Mouse (Mus musculus) forebrain, embryonic 15.5 days (tissue): ENCODE results near the gene Arhgap35. TPM values are rescaled to one million over a fixed set of nuclear protein-coding genes. Genes with fewer than 3 reads are reported as not detected.

Source experiments
- ATAC-seq: fragments of 200-750 bp; cut with Nextera tagmentation; replicated peaks from 2 replicates; pipeline ENCODE4 v1.8.0; 2017; ENCODE audit warnings: mild to moderate bottlenecking, moderate TSS enrichment, moderate library complexity
- H3K27ac ChIP-seq: fragments of 300-500 bp; sonication (generic); replicated peaks from 2 replicates; pipeline ENCODE4 v1.5.1; 2015; ENCODE audit warnings: mild to moderate bottlenecking, inconsistent platforms
- H3K27me3 ChIP-seq: fragments of 300-500 bp; sonication (generic); 2 replicates; pipeline ENCODE4 v1.6.1; 2015; ENCODE audit warnings: inconsistent platforms
- H3K36me3 ChIP-seq: fragments of 300-500 bp; sonication (generic); 2 replicates; pipeline ENCODE4 v1.6.1; 2015; ENCODE audit warnings: mild to moderate bottlenecking, inconsistent platforms
- H3K4me1 ChIP-seq: fragments of 300-500 bp; sonication (generic); 2 replicates; pipeline ENCODE4 v1.6.1; 2015; ENCODE audit warnings: inconsistent platforms
- H3K4me2 ChIP-seq: fragments of 300-500 bp; sonication (generic); replicated peaks from 2 replicates; pipeline ENCODE4 v1.6.1; 2015; ENCODE audit warnings: mild to moderate bottlenecking, inconsistent platforms
- H3K4me3 ChIP-seq: fragments of 300-500 bp; sonication (generic); 2 replicates; pipeline ENCODE4 v1.5.1; 2015; ENCODE audit warnings: mild to moderate bottlenecking, inconsistent platforms
- H3K9ac ChIP-seq: fragments of 300-500 bp; sonication (generic); replicated peaks from 2 replicates; pipeline ENCODE4 v1.6.1; 2015; ENCODE audit warnings: mild to moderate bottlenecking, inconsistent platforms
- H3K9me3 ChIP-seq: fragments of 300-500 bp; sonication (generic); 2 replicates; pipeline ENCODE4 v1.6.1; 2016; ENCODE audit warnings: inconsistent platforms
- WGBS: fragments of 180-500 bp; shearing (Covaris S2); methylation state at CpG from one replicate; pipeline ENCODE4 v1.1.7; 2015; ENCODE audit warnings: mixed read lengths; 5-methylcytosine and 5-hydroxymethylcytosine counted together
- polyA plus RNA-seq: library from polyadenylated mRNA; unstranded; fragments of >200 nt; fragmentation: Nextera tagmentation; extraction: Ambion mirVana; gene quantifications from 2 replicates; pipeline ENCODE4 v1.2.1, GENCODE M21; 2015

Arhgap35 gene
- polyA plus RNA-seq, 1 experiment from 2014 or later, result 38.9 TPM

DNA sequence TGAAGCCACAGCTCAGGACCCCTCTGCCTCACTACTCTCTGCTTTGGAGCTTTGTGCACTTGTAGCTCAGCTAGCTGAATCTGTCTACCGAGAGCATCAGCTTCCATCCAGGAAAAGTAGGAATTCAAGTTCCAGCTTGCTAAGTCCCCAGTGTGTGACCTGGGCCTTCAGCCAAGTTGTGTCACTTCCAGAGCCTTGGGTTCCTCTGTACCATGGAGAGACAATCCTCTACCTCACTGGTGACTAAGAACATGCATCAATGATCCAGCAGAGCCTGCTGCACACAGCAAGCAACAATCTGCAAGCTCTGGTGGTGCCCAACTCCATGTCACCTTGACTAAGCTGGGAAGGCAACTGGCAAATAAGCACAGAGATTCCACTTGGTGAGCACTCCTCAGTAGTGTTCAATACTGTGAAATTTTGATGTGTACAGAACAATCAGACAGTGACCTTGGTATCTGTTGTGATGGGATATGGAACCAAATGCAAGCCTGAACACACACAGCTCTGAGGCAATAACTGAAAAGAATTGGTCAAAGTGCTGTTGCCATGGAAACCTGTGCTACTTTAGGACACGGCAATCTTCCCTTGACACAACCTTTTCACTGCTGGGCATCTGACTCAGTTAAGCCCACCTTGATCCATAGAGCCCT lies 110.1 kb downstream of the Arhgap35 start:
- Histone ChIP-seq H3K27ac (no peak overlapping the region), H3K36me3 (peaks cover 57% of the 10 kb centered on the region), H3K27me3 (no peaks in the 10 kb centered on the region), H3K4me2 (no peak overlapping the region), H3K4me1 (no peaks in the 10 kb centered on the region), H3K9ac (no peak overlapping the region), H3K4me3 (no peak overlapping the region), H3K9me3 (no peaks in the 10 kb centered on the region)
- ATAC-seq, result no peak
- 70% methylated on average over 2 of the region's 2 CpGs for WGBS

DNA sequence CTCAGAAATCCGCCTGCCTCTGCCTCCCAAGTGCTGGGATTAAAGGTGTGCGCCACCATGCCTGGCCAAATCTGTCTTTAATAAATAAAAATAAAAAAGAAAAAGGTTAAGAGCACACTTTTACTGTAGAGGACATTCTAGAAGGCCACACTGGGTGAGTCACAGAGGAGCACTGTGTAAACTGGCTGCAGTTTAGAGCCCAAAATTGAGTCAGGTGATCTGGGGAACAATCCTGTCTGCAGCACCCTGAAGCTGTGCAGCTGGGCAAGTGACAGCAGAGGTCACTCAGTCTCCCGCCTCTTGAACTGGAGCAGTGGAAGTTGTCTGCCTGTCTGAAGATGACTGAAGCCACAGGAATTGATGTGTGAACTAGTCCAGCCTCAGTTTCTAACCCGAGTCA lies 113.2 kb downstream of the Arhgap35 start:
- ATAC-seq, result no peak
- no peak overlapping the region for H3K9ac ChIP-seq
- no peak overlapping the region for H3K4me2 ChIP-seq
- WGBS, result 86% methylated on average over 4 of the region's 4 CpGs
- H3K9me3 ChIP-seq, result no peaks in the 10 kb centered on the region
- H3K4me1 ChIP-seq, result no peaks in the 10 kb centered on the region
- no peaks in the 10 kb centered on the region for H3K27me3 ChIP-seq
- H3K4me3 ChIP-seq, result no peak overlapping the region
- H3K36me3 ChIP-seq, result peaks cover 71% of the 10 kb centered on the region
- H3K27ac ChIP-seq, result no peak overlapping the region

DNA sequence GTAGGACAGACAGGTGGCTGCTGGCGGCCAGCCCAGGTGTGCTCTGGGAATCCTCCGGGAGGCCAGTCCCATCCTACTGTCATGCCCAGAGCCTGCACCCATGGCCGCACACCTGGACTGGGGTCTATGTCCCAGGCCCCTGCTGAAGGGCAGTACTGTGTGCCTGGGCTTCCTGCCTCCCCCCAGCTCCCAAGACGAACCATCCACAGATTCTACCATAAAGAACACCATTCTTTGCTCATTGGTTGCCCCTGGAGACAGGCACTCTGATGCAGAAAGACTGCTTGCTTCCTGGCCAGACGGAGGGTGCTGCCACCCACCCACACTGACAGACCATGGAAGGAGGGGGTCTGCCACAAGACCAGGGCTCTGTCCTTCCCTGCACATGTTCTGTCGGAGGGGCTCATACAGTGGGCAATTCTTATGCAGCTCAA lies 115.1 kb downstream of the Arhgap35 start:
- WGBS, result 81% methylated on average over 6 of the region's 6 CpGs
- Histone ChIP-seq H3K4me3 (no peak overlapping the region), H3K9ac (no peak overlapping the region), H3K36me3 (peaks cover 69% of the 10 kb centered on the region), H3K27me3 (no peaks in the 10 kb centered on the region), H3K9me3 (no peaks in the 10 kb centered on the region), H3K4me2 (no peak overlapping the region), H3K27ac (no peak overlapping the region), H3K4me1 (no peaks in the 10 kb centered on the region)
- peak; percentile 49; the same call in 1 of the 2 replicates for ATAC-seq

DNA sequence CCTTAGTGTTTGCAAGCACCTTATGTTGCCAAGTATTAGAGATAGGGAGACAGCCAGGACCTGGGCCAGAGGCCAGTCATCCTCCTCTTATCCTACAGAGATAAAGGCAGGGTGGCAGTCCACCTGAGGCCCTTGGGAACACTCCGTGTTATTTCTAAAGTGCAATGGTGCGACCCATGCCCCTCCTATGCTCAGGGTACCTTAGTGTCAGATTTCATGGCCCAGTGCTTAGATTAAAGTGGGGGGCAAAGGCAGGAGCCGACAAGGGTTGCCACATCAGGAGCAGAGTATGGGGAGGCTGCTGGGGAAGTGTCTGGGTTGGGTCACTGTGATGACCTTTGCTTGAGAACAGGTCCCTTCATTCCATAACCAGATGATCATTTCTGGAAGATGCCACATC lies 118.5 kb downstream of the Arhgap35 start:
- 90% methylated on average over 3 of the region's 3 CpGs for WGBS
- H3K9me3 ChIP-seq, result no peaks in the 10 kb centered on the region
- H3K9ac ChIP-seq, result no peak overlapping the region
- no peak overlapping the region for H3K4me2 ChIP-seq
- H3K4me3 ChIP-seq, result no peak overlapping the region
- ATAC-seq, result no peak
- H3K27ac ChIP-seq, result no peak overlapping the region
- no peaks in the 10 kb centered on the region for H3K4me1 ChIP-seq
- H3K36me3 ChIP-seq, result peaks cover 40% of the 10 kb centered on the region
- no peaks in the 10 kb centered on the region for H3K27me3 ChIP-seq

DNA sequence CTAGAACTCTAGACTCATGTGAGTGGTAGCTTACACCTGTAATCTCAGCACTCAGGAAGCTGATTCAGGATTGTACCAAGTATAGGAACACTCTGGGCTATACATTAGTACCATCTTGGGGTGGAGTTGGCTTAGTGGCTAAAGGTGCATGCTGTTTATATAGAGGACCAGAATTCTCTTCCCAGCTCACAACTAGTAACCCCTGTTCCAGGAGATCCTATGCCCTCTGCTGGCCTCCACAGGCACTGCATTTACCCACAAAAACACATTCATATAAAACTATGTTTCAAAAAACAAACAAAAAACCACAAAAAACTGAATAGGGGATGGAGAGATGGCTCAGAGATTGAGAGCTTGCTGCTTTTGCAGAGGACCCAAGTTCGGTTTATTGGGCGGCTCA lies 121.4 kb downstream of the Arhgap35 start:
- Histone ChIP-seq H3K4me2 (no peak overlapping the region), H3K4me1 (no peaks in the 10 kb centered on the region), H3K4me3 (no peak overlapping the region), H3K27me3 (no peaks in the 10 kb centered on the region), H3K36me3 (peaks cover 34% of the 10 kb centered on the region), H3K27ac (no peak overlapping the region), H3K9ac (no peak overlapping the region), H3K9me3 (no peaks in the 10 kb centered on the region)
- no peak for ATAC-seq
- 47% methylated on average over 2 of the region's 2 CpGs for WGBS

DNA sequence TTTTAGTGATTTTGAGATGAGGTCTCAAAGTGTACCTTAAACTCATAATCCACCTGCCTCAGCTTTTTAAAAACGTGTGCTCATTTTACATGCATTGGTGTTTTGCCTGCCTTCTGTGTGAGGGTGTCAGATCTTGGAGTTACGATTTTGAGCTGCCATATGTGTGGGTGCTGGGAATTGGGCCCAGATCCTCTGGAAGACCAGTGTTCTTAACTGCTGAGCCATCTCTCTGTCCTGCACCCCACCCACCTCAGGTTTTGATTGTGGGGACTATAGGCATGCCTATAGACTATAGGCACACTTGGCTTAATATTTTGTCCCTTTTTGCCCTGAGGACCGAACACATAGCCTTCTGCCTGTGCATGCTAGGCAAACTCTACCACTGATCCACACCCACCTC lies 122.6 kb downstream of the Arhgap35 start:
- Histone ChIP-seq H3K4me2 (no peak overlapping the region), H3K27me3 (no peaks in the 10 kb centered on the region), H3K4me3 (no peak overlapping the region), H3K36me3 (peaks cover 22% of the 10 kb centered on the region), H3K9me3 (no peaks in the 10 kb centered on the region), H3K27ac (no peak overlapping the region), H3K4me1 (no peaks in the 10 kb centered on the region), H3K9ac (no peak overlapping the region)
- 59% methylated on average over 3 of the region's 3 CpGs for WGBS
- peak; percentile 19; the same call in 1 of the 2 replicates for ATAC-seq

DNA sequence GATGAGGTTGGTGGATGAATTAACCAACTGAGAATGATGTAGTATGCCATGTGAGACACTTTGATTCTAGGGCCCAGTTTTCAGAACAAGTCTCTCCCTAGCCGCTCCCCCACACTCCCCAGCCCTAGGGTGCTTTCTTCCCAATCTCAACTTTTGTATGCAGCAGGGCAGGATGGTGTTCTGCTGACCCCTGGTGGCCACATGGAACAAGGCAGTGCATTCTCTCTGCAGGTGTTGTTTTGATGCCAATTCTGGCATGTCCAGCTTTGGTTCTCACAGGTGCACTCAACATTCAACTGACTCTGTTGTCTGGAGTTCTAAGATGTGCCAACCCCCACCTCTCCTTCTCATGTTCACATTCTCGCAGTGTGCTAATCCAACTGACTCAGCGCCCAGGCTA lies 123.0 kb downstream of the Arhgap35 start:
- no peaks in the 10 kb centered on the region for H3K4me1 ChIP-seq

DNA sequence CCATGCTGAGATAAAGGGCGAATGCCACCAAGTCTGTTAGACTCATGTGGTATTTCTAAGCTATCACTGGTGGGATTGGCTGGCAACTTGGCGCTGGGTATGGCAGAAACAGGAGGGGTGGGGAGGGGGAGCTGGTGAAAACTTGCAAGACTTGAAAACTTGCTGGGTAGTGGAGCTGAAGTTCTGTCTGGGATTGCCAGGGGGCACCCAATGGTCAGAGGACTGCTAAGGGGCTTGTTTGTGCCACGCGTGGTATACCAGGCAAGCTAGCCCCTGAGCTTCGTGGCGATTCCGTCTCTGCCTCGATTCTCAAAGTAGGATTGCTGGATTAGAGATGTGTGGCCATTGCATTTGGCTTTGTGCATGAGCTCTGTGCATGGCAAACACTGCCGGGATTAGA lies 124.8 kb downstream of the Arhgap35 start:
- no peaks in the 10 kb centered on the region for H3K27me3 ChIP-seq
- no peak for ATAC-seq
- H3K36me3 ChIP-seq, result 0 out of 2 replicates have a peak, but pooled peaks cover 2% of the 10 kb centered on the region
- no peaks in the 10 kb centered on the region for H3K9me3 ChIP-seq
- 89% methylated on average over 9 of the region's 9 CpGs for WGBS
- H3K4me2 ChIP-seq, result no peak overlapping the region
- H3K9ac ChIP-seq, result no peak overlapping the region
- no peak overlapping the region for H3K27ac ChIP-seq
- no peaks in the 10 kb centered on the region for H3K4me1 ChIP-seq
- H3K4me3 ChIP-seq, result no peak overlapping the region

More for the DNA sequence above, 123.0 kb downstream of the Arhgap35 start:
- Histone ChIP-seq H3K4me2 (no peak overlapping the region), H3K9ac (no peak overlapping the region), H3K27me3 (no peaks in the 10 kb centered on the region), H3K9me3 (no peaks in the 10 kb centered on the region), H3K36me3 (peaks cover 18% of the 10 kb centered on the region), H3K27ac (no peak overlapping the region), H3K4me3 (no peak overlapping the region)
- WGBS, result 28% methylated on average over 3 of the region's 3 CpGs
- peak; percentile 36; the same call in 1 of the 2 replicates for ATAC-seq

DNA sequence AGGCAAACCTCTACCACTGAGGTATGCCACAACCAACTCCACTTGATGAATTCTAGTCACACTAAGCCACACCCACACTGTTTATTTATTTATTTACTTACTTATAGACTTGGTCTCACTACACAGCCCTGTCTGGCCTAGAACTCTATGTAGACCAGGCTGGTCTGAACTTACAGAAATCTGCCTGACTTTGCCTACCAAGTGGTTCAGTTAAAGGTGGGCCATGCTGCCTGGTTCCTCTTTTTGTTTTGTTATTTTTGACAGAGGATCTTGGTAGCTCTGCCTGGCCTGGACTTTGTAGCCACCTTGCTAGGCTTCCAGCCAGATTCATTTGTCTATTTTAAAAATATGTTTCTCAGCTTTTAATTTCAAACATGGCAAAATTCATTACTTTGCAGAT lies 126.0 kb downstream of the Arhgap35 start:
- no peak overlapping the region for H3K27ac ChIP-seq
- no peak overlapping the region for H3K4me2 ChIP-seq
- H3K4me3 ChIP-seq, result no peak overlapping the region
- H3K27me3 ChIP-seq, result no peaks in the 10 kb centered on the region
- no peaks in the 10 kb centered on the region for H3K9me3 ChIP-seq
- no peaks in the 10 kb centered on the region for H3K4me1 ChIP-seq
- no peak for ATAC-seq
- no peak overlapping the region for H3K9ac ChIP-seq
- no peaks in the 10 kb centered on the region for H3K36me3 ChIP-seq

DNA sequence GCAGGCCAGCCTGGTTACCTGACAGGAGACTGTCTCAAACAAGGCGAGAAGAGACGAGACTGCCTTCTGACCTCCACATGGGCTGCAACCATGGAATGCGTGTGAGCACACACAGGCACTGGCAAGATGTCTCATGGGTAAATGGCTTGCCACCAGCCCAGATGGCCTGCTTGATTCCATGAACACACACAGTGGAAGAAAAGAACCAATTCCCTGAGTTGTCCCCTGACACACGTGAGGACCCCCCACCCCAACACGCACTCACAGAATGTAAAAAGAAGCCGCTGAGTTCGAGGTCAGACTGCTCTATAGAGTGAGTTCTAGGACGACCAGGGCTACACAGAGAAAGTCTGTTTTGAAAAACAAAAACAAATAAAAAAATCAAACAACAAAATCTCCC lies 137.2 kb downstream of the Arhgap35 start, which contains the start of gene Npas1:
TSS of gene Npas1 (minus strand) at position 101 of the 400 bp plus-strand sequence.
- H3K27me3 ChIP-seq, result peaks cover 53% of the 10 kb centered on the region
- H3K4me1 ChIP-seq, result peaks cover 19% of the 10 kb centered on the region
- H3K4me3 ChIP-seq, result peak within 1 kb of the TSS; percentile 37
- no peaks in the 10 kb centered on the region for H3K36me3 ChIP-seq
- H3K9me3 ChIP-seq, result no peaks in the 10 kb centered on the region
- H3K9ac ChIP-seq, result no peak within 1 kb of the TSS
- peak within 1 kb of the TSS; percentile 45 for H3K4me2 ChIP-seq
- H3K27ac ChIP-seq, result no peak within 1 kb of the TSS
- WGBS, result 92% methylated on average over 8 of the region's 8 CpGs
- ATAC-seq, result no peak

DNA sequence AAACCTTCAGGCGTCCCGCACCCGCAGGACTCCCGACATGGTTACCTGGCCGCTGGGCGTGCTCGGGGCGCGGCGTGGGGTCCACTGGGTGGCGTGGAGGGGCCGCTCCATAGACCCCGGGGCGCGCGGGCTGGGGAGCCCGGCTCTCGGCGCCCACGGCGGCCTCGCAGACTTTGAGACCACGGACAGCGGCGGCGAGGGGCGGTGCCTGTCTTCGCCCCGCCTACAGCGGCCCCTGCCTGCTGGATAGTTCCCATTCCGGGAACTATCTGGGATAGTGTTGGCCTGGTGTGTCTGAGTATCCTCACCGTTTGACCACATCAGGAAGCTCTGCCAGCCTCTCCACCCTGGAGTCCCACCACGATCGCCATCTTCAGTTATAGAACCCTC lies 138.2 kb downstream of the Arhgap35 start:
- 0 out of 2 replicates have a peak, but pooled peaks have one; percentile 7 for ATAC-seq
- Histone ChIP-seq H3K9ac (no peak overlapping the region), H3K4me2 (peak overlapping the region; percentile 45)

DNA sequence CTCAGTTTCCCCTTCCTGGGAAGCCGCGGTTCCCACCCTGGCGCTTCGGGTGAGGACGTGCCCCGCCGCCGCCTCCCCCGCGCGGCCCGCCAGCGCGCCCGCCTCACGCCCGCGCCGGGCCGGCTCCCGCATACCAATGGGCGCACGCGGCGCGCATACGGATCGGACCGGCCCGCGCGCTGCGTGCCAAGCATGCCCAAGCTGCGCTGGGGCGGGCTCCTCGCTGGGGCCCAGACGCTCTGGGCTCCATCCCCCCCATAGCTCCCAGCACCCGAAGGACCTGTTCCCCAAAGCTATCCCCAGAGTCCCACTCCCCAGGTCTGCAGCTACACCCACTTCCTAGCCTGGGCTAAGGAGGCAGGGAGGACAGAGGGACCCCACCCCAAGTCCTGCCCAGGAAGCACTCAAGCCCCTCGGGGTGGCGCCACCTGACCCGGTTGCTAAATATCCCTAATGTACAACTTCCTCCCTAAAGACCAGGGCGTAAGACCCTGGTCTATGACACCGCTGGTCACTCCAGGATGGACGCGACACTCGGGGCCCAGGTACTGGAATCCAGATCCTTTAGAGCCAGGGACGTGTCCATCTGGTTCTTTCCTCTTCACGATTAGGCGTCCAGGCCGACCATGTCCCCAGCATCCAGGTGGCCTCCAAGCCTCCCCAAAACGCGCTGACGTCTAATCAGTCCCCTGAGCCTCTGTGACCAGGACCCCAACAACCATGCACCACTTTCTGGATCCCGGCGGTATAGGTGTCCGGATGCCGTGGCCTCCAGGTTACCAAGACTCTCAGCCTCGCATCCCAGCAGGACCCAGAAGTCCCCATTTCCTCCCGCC lies 138.8 kb downstream of the Arhgap35 start:
- H3K9me3 ChIP-seq, result no peaks in the 10 kb centered on the region
- WGBS, result 2% methylated on average over 46 of the region's 59 CpGs
- ATAC-seq, result peak; percentile 35; the same call in 1 of the 2 replicates
- peak overlapping the region; percentile 45 for H3K4me2 ChIP-seq
- peak overlapping the region; percentile 37 for H3K4me3 ChIP-seq
- H3K36me3 ChIP-seq, result no peaks in the 10 kb centered on the region
- H3K9ac ChIP-seq, result 0 out of 2 replicates have a peak overlapping the region, but pooled peaks have one; percentile 18
- H3K27me3 ChIP-seq, result peaks cover 59% of the 10 kb centered on the region
- H3K27ac ChIP-seq, result no peak overlapping the region
- H3K4me1 ChIP-seq, result peaks cover 29% of the 10 kb centered on the region

More for the DNA sequence above, 138.2 kb downstream of the Arhgap35 start:
- H3K4me1 ChIP-seq, result peaks cover 28% of the 10 kb centered on the region
- WGBS, result 2% methylated on average over 29 of the region's 34 CpGs
- H3K4me3 ChIP-seq, result peak overlapping the region; percentile 37
- H3K27ac ChIP-seq, result no peak overlapping the region
- H3K9me3 ChIP-seq, result no peaks in the 10 kb centered on the region
- H3K27me3 ChIP-seq, result peaks cover 55% of the 10 kb centered on the region
- H3K36me3 ChIP-seq, result no peaks in the 10 kb centered on the region
